Mouse (Mus musculus) intestine, embryonic 14.5 days (tissue): ENCODE measurements around the gene Hps3. TPM values are rescaled to one million over a fixed set of nuclear protein-coding genes. Genes with fewer than 3 reads are reported as not detected.
"Not testable (repeated sequence)": the region's sequence is repeated elsewhere in the genome, so short reads cannot be mapped to it uniquely, and the experiment has no call there.

Experiments used
- ATAC-seq: fragments of 200-750 bp; cut with Nextera tagmentation; replicated peaks from 2 replicates; pipeline ENCODE4 v1.8.0; 2017; ENCODE audit warnings: low read depth, moderate number of reproducible peaks, moderate TSS enrichment, moderate library complexity; ENCODE audit not compliant: low FRiP score, low TSS enrichment
- DNase-seq: peaks from one replicate; pipeline ENCODE4 v3.0.0-alpha.2; 2018; ENCODE audit warnings: low spot score
- H3K27ac ChIP-seq: fragments of 300-500 bp; sonication (generic); 2 replicates; pipeline ENCODE4 v1.5.1; 2014; ENCODE audit warnings: low read depth, mild to moderate bottlenecking, control low read depth
- H3K27me3 ChIP-seq: fragments of 300-500 bp; sonication (generic); replicated peaks from 2 replicates; pipeline ENCODE4 v1.6.1; 2014; ENCODE audit warnings: low read length, control low read depth; ENCODE audit not compliant: control insufficient read depth, insufficient read depth
- H3K36me3 ChIP-seq: fragments of 300-500 bp; sonication (generic); 2 replicates; pipeline ENCODE4 v1.6.1; 2014; ENCODE audit warnings: low read length, control low read depth; ENCODE audit not compliant: control insufficient read depth, insufficient read depth
- H3K4me1 ChIP-seq: fragments of 300-500 bp; sonication (generic); replicated peaks from 2 replicates; pipeline ENCODE4 v1.6.1; 2014; ENCODE audit warnings: low read length, control low read depth, mixed read lengths; ENCODE audit not compliant: control insufficient read depth, insufficient read depth
- H3K4me2 ChIP-seq: fragments of 300-500 bp; sonication (generic); 2 replicates; pipeline ENCODE4 v1.6.1; 2014; ENCODE audit warnings: low read length
- H3K4me3 ChIP-seq: fragments of 300-500 bp; sonication (generic); 2 replicates; pipeline ENCODE4 v1.5.1; 2014; ENCODE audit warnings: low read depth, low read length, control low read depth, mixed read lengths
- H3K9ac ChIP-seq: fragments of 300-500 bp; sonication (generic); 2 replicates; pipeline ENCODE4 v1.6.1; 2014; ENCODE audit warnings: mild to moderate bottlenecking, low read length
- H3K9me3 ChIP-seq: fragments of 300-500 bp; sonication (generic); 2 replicates; pipeline ENCODE4 v1.6.1; 2016; ENCODE audit warnings: low read length, control low read depth; ENCODE audit not compliant: control insufficient read depth
- WGBS: fragments of 180-500 bp; shearing (Covaris S2); extraction: QIAGEN DNeasy Blood & Tissue Kit; methylation state at CpG from one replicate; pipeline ENCODE4 v1.1.7; 2014; 5-methylcytosine and 5-hydroxymethylcytosine counted together
- polyA plus RNA-seq: library from polyadenylated mRNA; unstranded; fragments of >200 nt; fragmentation: Nextera tagmentation; extraction: Ambion mirVana; gene quantifications from 2 replicates; pipeline ENCODE4 v1.2.1, GENCODE M21; 2014

Hps3 gene
- polyA plus RNA-seq, 1 experiment from 2014 or later: 12.1 TPM

DNA sequence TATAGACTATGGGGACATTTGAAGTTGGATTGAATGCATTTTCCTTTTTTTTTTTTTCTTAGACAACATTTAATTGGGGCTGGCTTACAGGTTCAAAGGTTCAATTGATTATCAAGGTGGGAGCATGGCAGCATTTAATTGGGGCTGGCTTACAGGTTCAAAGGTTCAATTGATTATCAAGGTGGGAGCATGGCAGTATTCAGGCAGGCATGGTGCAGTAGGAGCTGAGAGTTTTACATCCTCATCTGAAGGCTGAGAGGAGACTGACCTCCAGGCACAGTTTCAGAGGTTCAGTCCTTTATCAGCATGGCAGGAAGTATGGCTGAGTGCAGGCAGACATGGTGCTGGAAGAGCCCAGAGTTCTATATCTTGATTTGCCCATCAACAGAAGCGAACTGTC, 85.7 kb downstream of the Hps3 start:
- H3K27ac ChIP-seq, H3K4me1 ChIP-seq, ATAC-seq, H3K4me3 ChIP-seq, H3K9ac ChIP-seq, H3K4me2 ChIP-seq, H3K9me3 ChIP-seq, H3K36me3 ChIP-seq, H3K27me3 ChIP-seq, DNase-seq: not testable (repeated sequence)
- WGBS: 94% methylated on average over 1 of the region's 1 CpGs

DNA sequence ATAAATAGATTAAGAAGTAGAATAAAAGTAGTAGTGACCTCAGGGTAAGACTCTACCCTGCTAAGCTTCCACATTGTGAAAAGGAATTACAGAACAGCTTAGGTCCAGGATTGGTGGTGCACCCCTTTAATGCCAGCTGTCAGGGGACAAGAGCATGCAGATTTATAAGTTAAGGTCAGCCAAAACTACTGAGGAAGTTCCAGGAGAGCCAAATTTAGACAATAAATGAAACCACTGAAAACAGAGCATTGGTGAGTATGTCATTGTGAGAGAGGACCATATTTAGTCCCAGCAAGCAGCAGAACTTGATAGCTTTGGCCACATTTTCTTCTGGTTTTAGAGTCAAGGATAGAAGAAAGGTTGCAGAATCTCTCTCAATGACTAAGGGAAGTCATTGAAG, 86.6 kb downstream of the Hps3 start:
- Histone ChIP-seq H3K27me3 (no peaks in the 10 kb centered on the region), H3K9ac (no peak overlapping the region), H3K27ac (no peak overlapping the region), H3K36me3 (no peaks in the 10 kb centered on the region), H3K9me3 (no peaks in the 10 kb centered on the region), H3K4me3 (no peak overlapping the region), H3K4me1 (no peaks in the 10 kb centered on the region), H3K4me2 (no peak overlapping the region)
- DNase-seq (no peak), ATAC-seq (no peak)

Other genes starting within 250 kb of the Hps3 start
- 0.23 and 0.42 TPM in 2 replicates for gene Cp, start 78.3 kb downstream of the Hps3 start, polyA plus RNA-seq
- gene Hltf, start 22.5 kb upstream of the Hps3 start, polyA plus RNA-seq: 16.5 and 20.6 TPM in 2 replicates
- 53.4 and 54.2 TPM in 2 replicates for gene Gyg, start 120.0 kb upstream of the Hps3 start, polyA plus RNA-seq
- gene Cpa3, start 206.9 kb upstream of the Hps3 start, polyA plus RNA-seq: 2.1 and 2.3 TPM in 2 replicates
- 1.2 and 2.9 TPM in 2 replicates for gene Cpb1, start 240.4 kb upstream of the Hps3 start, polyA plus RNA-seq